Mouse (Mus musculus): ENCODE results near the gene Mapk8ip3. TPM values are rescaled to one million over a fixed set of nuclear protein-coding genes. Genes with fewer than 3 reads are reported as not detected.

The Mapk8ip3 gene
- polyA plus RNA-seq, 1 experiment: 58.1 TPM

- 22% methylated on average over 22 of the region's 22 CpGs for WGBS
- Histone ChIP-seq H3K36me3 (ENCODE audit: control insufficient read depth, insufficient read depth, low read length) (no peaks in the 10 kb centered on the region), H3K27me3 (replicated peaks; ENCODE audit: control insufficient read depth, insufficient read depth, low read length) (no peaks in the 10 kb centered on the region), H3K4me1 (ENCODE audit: control insufficient read depth, insufficient read depth, low read length) (peaks cover 19% of the 10 kb centered on the region; the same call in 1 of the 2 replicates), H3K4me3 (ENCODE audit: insufficient read depth, low read depth, low read length) (peak overlapping the region; percentile 74), H3K27ac (ENCODE audit: insufficient read depth, low read depth, low read length) (no peak overlapping the region)
- no peak for DNase-seq
- TF ChIP-seq CTCF (conservative IDR thresholded peaks at IDR 0.05; ENCODE audit: insufficient read depth, insufficient read length, low read depth, low read length) (no peak), POLR2A (IDR thresholded peaks at IDR 0.05; ENCODE audit: low read depth, low read length) (no peak)
Observed at GRCm38 (mm10) chr17:24885356-24886133, 51.2 kb downstream of the Mapk8ip3 start.

GRCm38 (mm10) chr17:24884391-24884790 lies 52.4 kb downstream of the Mapk8ip3 start:
- TF ChIP-seq CTCF (conservative IDR thresholded peaks at IDR 0.05; ENCODE audit: insufficient read depth, insufficient read length, low read depth, low read length): no peak
- no peak for TF ChIP-seq POLR2A (IDR thresholded peaks at IDR 0.05; ENCODE audit: low read depth, low read length)
- no peak for DNase-seq
- 90% methylated on average over 6 of the region's 6 CpGs for WGBS

GRCm38 (mm10) chr17:24881738-24882440 lies 54.9 kb downstream of the Mapk8ip3 start:
- 35% methylated on average over 7 of the region's 7 CpGs for WGBS

More at GRCm38 (mm10) chr17:24884391-24884790, 52.4 kb downstream of the Mapk8ip3 start:
- Histone ChIP-seq H3K36me3 (ENCODE audit: control insufficient read depth, insufficient read depth, low read length) (no peaks in the 10 kb centered on the region), H3K4me3 (ENCODE audit: insufficient read depth, low read depth, low read length) (no peak overlapping the region), H3K27ac (ENCODE audit: insufficient read depth, low read depth, low read length) (no peak overlapping the region), H3K4me1 (ENCODE audit: control insufficient read depth, insufficient read depth, low read length) (peaks cover 19% of the 10 kb centered on the region; the same call in 1 of the 2 replicates), H3K27me3 (replicated peaks; ENCODE audit: control insufficient read depth, insufficient read depth, low read length) (no peaks in the 10 kb centered on the region)

GRCm38 (mm10) chr17:24878531-24878930 lies 58.2 kb downstream of the Mapk8ip3 start:
- Histone ChIP-seq H3K4me3 (ENCODE audit: insufficient read depth, low read depth, low read length) (no peak overlapping the region), H3K36me3 (ENCODE audit: control insufficient read depth, insufficient read depth, low read length) (no peaks in the 10 kb centered on the region), H3K4me1 (ENCODE audit: control insufficient read depth, insufficient read depth, low read length) (peaks cover 23% of the 10 kb centered on the region), H3K27me3 (replicated peaks; ENCODE audit: control insufficient read depth, insufficient read depth, low read length) (no peaks in the 10 kb centered on the region), H3K27ac (ENCODE audit: insufficient read depth, low read depth, low read length) (peak overlapping the region; percentile 92)
- TF ChIP-seq CTCF (conservative IDR thresholded peaks at IDR 0.05; ENCODE audit: insufficient read depth, insufficient read length, low read depth, low read length): no peak
- no peak for TF ChIP-seq POLR2A (IDR thresholded peaks at IDR 0.05; ENCODE audit: low read depth, low read length)
- WGBS: 55% methylated on average over 8 of the region's 8 CpGs
- DNase-seq: peak; percentile 56

More at GRCm38 (mm10) chr17:24881738-24882440, 54.9 kb downstream of the Mapk8ip3 start:
- TF ChIP-seq POLR2A (IDR thresholded peaks at IDR 0.05; ENCODE audit: low read depth, low read length): no peak
- peak; percentile 70 for TF ChIP-seq CTCF (conservative IDR thresholded peaks at IDR 0.05; ENCODE audit: insufficient read depth, insufficient read length, low read depth, low read length)
- Histone ChIP-seq H3K4me3 (ENCODE audit: insufficient read depth, low read depth, low read length) (no peak overlapping the region), H3K4me1 (ENCODE audit: control insufficient read depth, insufficient read depth, low read length) (peaks cover 22% of the 10 kb centered on the region), H3K36me3 (ENCODE audit: control insufficient read depth, insufficient read depth, low read length) (no peaks in the 10 kb centered on the region), H3K27ac (ENCODE audit: insufficient read depth, low read depth, low read length) (no peak overlapping the region), H3K27me3 (replicated peaks; ENCODE audit: control insufficient read depth, insufficient read depth, low read length) (no peaks in the 10 kb centered on the region)
- DNase-seq: peak; percentile 64

GRCm38 (mm10) chr17:24878117-24878397 lies 58.7 kb downstream of the Mapk8ip3 start:
- DNase-seq: peak; percentile 96
- H3K4me3 ChIP-seq (ENCODE audit: insufficient read depth, low read depth, low read length): no peak overlapping the region
- H3K4me1 ChIP-seq (ENCODE audit: control insufficient read depth, insufficient read depth, low read length): peaks cover 23% of the 10 kb centered on the region
- H3K27ac ChIP-seq (ENCODE audit: insufficient read depth, low read depth, low read length): peak overlapping the region; percentile 92
- no peaks in the 10 kb centered on the region for H3K36me3 ChIP-seq (ENCODE audit: control insufficient read depth, insufficient read depth, low read length)
- TF ChIP-seq POLR2A (IDR thresholded peaks at IDR 0.05; ENCODE audit: low read depth, low read length) (no peak), CTCF (conservative IDR thresholded peaks at IDR 0.05; ENCODE audit: insufficient read depth, insufficient read length, low read depth, low read length) (no peak)
- H3K27me3 ChIP-seq (replicated peaks; ENCODE audit: control insufficient read depth, insufficient read depth, low read length): no peaks in the 10 kb centered on the region
- 15% methylated on average over 5 of the region's 5 CpGs for WGBS

GRCm38 (mm10) chr17:24877336-24878116 lies 59.3 kb downstream of the Mapk8ip3 start:
- peak overlapping the region; percentile 92 for H3K27ac ChIP-seq (ENCODE audit: insufficient read depth, low read depth, low read length)
- DNase-seq: peak; percentile 90
- 31% methylated on average over 10 of the region's 10 CpGs for WGBS

More at GRCm38 (mm10) chr17:24877336-24878116, 59.3 kb downstream of the Mapk8ip3 start:
- TF ChIP-seq CTCF (conservative IDR thresholded peaks at IDR 0.05; ENCODE audit: insufficient read depth, insufficient read length, low read depth, low read length) (no peak), POLR2A (IDR thresholded peaks at IDR 0.05; ENCODE audit: low read depth, low read length) (peak; percentile 7)
- Histone ChIP-seq H3K4me1 (ENCODE audit: control insufficient read depth, insufficient read depth, low read length) (peaks cover 23% of the 10 kb centered on the region), H3K4me3 (ENCODE audit: insufficient read depth, low read depth, low read length) (peak overlapping the region; percentile 5; the same call in 1 of the 2 replicates), H3K36me3 (ENCODE audit: control insufficient read depth, insufficient read depth, low read length) (no peaks in the 10 kb centered on the region), H3K27me3 (replicated peaks; ENCODE audit: control insufficient read depth, insufficient read depth, low read length) (no peaks in the 10 kb centered on the region)
